Mouse (Mus musculus): Measurements from ENCODE around the gene Ubac2. TPM values are rescaled to one million over a fixed set of nuclear protein-coding genes. Genes with fewer than 3 reads are reported as not detected.

The Ubac2 gene
- polyA plus RNA-seq, 1 experiment from 2014 or later: 66.3 TPM

DNA sequence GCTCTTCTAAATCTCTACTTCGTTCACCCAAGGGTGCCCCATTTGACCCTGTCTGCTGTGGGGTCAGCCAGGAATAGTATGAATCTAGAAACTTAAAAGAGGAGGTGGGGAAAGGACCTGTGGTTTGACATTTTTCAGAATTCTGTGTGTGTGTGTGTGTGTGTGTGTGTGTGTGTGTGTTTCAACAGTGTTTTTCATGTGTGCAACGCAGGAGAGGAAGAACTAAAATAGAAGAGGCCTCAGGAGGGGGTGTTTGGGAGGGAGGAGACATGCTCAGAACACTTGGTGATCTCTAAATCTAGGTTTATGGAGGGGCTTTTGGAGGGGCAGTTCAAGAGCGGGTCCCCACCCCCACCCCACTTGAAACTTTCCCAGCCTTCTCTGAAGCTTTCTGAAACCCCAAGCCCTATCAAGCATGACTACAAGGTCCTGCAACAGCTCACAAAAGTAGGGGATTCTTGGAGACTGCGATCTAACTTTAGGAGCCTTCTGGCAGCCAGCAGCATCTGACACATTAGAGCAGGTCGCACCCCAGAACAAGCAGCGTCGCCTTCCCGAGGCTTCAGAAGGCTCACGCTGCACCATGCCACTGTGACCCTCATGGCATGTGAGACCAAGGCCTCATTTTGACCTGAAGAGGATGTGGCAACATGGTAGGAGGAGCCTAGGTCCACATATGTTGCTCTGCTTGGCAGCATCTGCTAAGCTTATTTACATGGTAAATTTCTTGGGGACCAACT lies 174.6 kb downstream of the Ubac2 start:
- no peaks in the 10 kb centered on the region for H3K27me3 ChIP-seq (ENCODE audit: control insufficient read depth, insufficient read depth, low read length)
- no peak overlapping the region for H3K4me3 ChIP-seq (ENCODE audit: low read depth, low read length)
- no peaks in the 10 kb centered on the region for H3K4me1 ChIP-seq (replicated peaks; ENCODE audit: control insufficient read depth, insufficient read depth, low read length)
- 93% methylated on average over 9 of the region's 9 CpGs for WGBS
- DNase-seq (ENCODE audit: low spot score) (no peak), ATAC-seq (ENCODE audit: low FRiP score) (no peak)
- H3K9me3 ChIP-seq (ENCODE audit: control insufficient read depth, low read length): no peaks in the 10 kb centered on the region
- no peak overlapping the region for H3K27ac ChIP-seq (ENCODE audit: low read depth, low read length)
- H3K4me2 ChIP-seq (replicated peaks; ENCODE audit: low read depth, low read length): no peak overlapping the region
- no peaks in the 10 kb centered on the region for H3K36me3 ChIP-seq (ENCODE audit: control insufficient read depth, insufficient read depth, low read length)
- no peak overlapping the region for H3K9ac ChIP-seq (ENCODE audit: low read depth, low read length)

DNA sequence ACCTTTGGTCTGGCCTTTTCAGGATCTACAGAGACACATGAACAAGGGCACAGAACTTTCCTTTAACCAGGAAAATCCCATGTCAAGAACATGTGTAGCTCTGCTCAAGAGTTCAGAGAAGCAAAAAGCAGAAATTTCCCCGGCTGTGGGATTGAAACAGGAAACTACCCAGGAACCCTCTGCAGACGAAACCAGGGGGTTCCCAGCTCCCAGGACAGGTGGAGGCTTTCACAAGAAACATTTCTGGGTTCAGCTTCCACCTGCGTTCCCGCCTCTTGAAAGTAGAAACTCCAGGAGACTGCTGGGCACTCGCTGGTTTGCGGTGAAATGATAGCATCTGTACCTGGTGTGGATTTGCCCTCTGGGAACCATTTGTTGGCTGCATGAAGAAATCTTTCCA lies 178.5 kb downstream of the Ubac2 start:
- no peak for ATAC-seq (ENCODE audit: low FRiP score)
- H3K4me3 ChIP-seq (ENCODE audit: low read depth, low read length): no peak overlapping the region
- 83% methylated on average over 6 of the region's 6 CpGs for WGBS

DNA sequence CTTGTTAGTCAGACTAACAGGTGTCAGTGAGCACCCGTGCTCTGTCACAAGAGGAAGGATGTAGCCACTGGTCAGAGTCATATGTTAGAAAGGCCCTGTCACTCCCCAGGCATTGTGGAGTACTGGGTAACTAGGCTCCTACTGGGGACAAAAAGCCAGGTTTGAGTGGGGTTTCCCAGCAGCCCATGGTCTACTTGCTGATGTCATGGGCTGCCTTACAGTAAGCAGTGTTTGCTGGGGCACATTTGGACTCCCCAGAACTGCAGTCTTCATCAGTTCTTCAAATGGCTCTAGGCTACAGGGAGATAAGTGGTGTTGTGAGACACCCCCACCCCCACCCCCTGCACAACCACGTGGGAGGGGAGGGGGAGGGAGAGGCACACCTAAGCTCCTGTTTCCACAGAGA lies 179.5 kb downstream of the Ubac2 start:
- no peak overlapping the region for H3K4me3 ChIP-seq (ENCODE audit: low read depth, low read length)
- ATAC-seq (ENCODE audit: low FRiP score): no peak
- H3K4me1 ChIP-seq (replicated peaks; ENCODE audit: control insufficient read depth, insufficient read depth, low read length): no peaks in the 10 kb centered on the region
- H3K9me3 ChIP-seq (ENCODE audit: control insufficient read depth, low read length): no peaks in the 10 kb centered on the region
- no peak for DNase-seq (ENCODE audit: low spot score)
- no peaks in the 10 kb centered on the region for H3K27me3 ChIP-seq (ENCODE audit: control insufficient read depth, insufficient read depth, low read length)
- no peak overlapping the region for H3K27ac ChIP-seq (ENCODE audit: low read depth, low read length)
- no peaks in the 10 kb centered on the region for H3K36me3 ChIP-seq (ENCODE audit: control insufficient read depth, insufficient read depth, low read length)
- no peak overlapping the region for H3K4me2 ChIP-seq (replicated peaks; ENCODE audit: low read depth, low read length)
- H3K9ac ChIP-seq (ENCODE audit: low read depth, low read length): no peak overlapping the region
- WGBS: 31% methylated on average over 2 of the region's 2 CpGs

More for the DNA sequence above, 178.5 kb downstream of the Ubac2 start:
- Histone ChIP-seq H3K4me1 (replicated peaks; ENCODE audit: control insufficient read depth, insufficient read depth, low read length) (no peaks in the 10 kb centered on the region), H3K27ac (ENCODE audit: low read depth, low read length) (no peak overlapping the region), H3K9me3 (ENCODE audit: control insufficient read depth, low read length) (no peaks in the 10 kb centered on the region), H3K36me3 (ENCODE audit: control insufficient read depth, insufficient read depth, low read length) (no peaks in the 10 kb centered on the region), H3K27me3 (ENCODE audit: control insufficient read depth, insufficient read depth, low read length) (no peaks in the 10 kb centered on the region), H3K4me2 (replicated peaks; ENCODE audit: low read depth, low read length) (no peak overlapping the region), H3K9ac (ENCODE audit: low read depth, low read length) (no peak overlapping the region)
- DNase-seq (ENCODE audit: low spot score): no peak

DNA sequence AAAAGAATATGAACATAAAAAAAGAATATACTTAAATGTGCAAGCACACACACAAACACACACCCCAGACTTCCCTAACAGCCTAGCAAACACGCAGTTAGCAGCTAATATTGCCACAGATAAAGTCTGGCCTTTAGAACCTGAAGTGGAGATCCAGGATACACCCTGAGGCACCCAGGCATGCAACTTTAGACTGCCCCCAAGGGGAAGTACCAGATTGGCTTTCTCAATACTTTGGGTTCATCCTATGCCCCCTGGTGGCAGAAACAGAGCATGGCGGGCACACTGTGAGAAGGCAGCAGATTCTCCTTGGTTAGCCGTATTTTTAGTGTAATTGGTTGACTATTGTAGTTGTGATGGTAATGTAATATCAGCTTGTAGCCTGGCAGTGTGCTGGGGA lies 182.2 kb downstream of the Ubac2 start:
- Histone ChIP-seq H3K36me3 (ENCODE audit: control insufficient read depth, insufficient read depth, low read length) (no peaks in the 10 kb centered on the region), H3K27ac (ENCODE audit: low read depth, low read length) (no peak overlapping the region), H3K9me3 (ENCODE audit: control insufficient read depth, low read length) (no peaks in the 10 kb centered on the region), H3K4me1 (replicated peaks; ENCODE audit: control insufficient read depth, insufficient read depth, low read length) (no peaks in the 10 kb centered on the region), H3K4me2 (replicated peaks; ENCODE audit: low read depth, low read length) (no peak overlapping the region), H3K9ac (ENCODE audit: low read depth, low read length) (no peak overlapping the region), H3K4me3 (ENCODE audit: low read depth, low read length) (no peak overlapping the region), H3K27me3 (ENCODE audit: control insufficient read depth, insufficient read depth, low read length) (no peaks in the 10 kb centered on the region)
- WGBS: 19% methylated on average over 3 of the region's 3 CpGs
- peak; percentile 43 for ATAC-seq (ENCODE audit: low FRiP score)
- DNase-seq (ENCODE audit: low spot score): peak; percentile 84

DNA sequence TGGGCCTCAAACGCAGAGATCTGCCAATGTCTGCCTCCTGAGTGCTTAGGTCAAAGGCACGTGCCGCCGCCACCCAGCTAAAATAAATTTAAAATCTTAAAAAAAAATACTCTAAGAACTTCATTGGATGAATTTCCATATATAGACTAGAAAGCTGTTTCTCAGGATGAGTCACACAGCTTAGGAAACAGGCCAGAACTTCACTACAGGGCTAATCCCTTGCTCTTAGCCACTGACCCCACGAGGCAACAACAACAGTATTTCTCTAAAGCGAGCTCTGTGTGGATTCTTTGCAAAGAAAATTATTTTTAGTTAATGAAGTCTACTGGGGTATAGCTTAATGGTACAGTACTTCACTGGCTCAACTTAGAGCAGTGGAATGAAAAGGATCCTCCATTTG lies 183.0 kb downstream of the Ubac2 start:
- H3K9ac ChIP-seq (ENCODE audit: low read depth, low read length): no peak overlapping the region
- no peak for DNase-seq (ENCODE audit: low spot score)
- WGBS: 91% methylated on average over 6 of the region's 6 CpGs

DNA sequence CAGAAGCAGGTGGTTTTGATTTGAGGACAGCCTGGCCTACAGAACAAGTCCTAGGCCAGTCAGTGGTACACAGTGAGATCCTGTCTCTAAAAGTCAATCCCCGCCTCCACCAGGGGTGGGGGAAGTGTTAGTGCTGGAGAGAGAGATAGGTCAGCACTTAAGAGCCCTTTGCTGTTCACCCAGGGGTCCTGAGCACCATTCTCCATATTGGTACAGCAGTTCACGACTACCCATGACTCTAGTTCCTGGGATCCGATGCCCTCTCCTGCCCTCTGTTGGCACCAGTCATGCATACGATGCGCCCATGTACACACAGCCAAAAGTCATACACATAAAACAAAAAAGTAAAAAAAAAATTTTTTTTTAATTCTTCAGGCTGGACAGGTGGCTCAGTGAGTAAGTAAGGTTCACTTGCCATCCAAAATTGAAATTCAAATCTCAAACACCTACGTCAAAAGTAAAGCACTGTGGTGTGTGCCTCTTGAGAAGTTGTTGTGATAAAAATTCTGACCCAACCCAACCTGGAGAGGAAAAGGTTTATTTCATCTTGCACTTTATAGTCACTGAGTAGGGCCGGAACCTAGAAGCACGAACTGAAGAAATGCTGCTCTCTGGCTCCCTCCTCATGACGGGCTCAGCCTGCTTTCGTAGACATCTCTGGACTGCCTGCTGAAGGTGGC lies 184.1 kb downstream of the Ubac2 start:
- Histone ChIP-seq H3K4me2 (replicated peaks; ENCODE audit: low read depth, low read length) (no peak overlapping the region), H3K9me3 (ENCODE audit: control insufficient read depth, low read length) (no peaks in the 10 kb centered on the region), H3K27ac (ENCODE audit: low read depth, low read length) (no peak overlapping the region), H3K27me3 (ENCODE audit: control insufficient read depth, insufficient read depth, low read length) (no peaks in the 10 kb centered on the region), H3K4me1 (replicated peaks; ENCODE audit: control insufficient read depth, insufficient read depth, low read length) (no peaks in the 10 kb centered on the region), H3K36me3 (ENCODE audit: control insufficient read depth, insufficient read depth, low read length) (no peaks in the 10 kb centered on the region), H3K4me3 (ENCODE audit: low read depth, low read length) (no peak overlapping the region), H3K9ac (ENCODE audit: low read depth, low read length) (no peak overlapping the region)
- WGBS: 83% methylated on average over 10 of the region's 10 CpGs
- ATAC-seq (ENCODE audit: low FRiP score) (no peak), DNase-seq (ENCODE audit: low spot score) (no peak)

More for the DNA sequence above, 183.0 kb downstream of the Ubac2 start:
- Histone ChIP-seq H3K9me3 (ENCODE audit: control insufficient read depth, low read length) (no peaks in the 10 kb centered on the region), H3K36me3 (ENCODE audit: control insufficient read depth, insufficient read depth, low read length) (no peaks in the 10 kb centered on the region), H3K27ac (ENCODE audit: low read depth, low read length) (no peak overlapping the region), H3K27me3 (ENCODE audit: control insufficient read depth, insufficient read depth, low read length) (no peaks in the 10 kb centered on the region), H3K4me3 (ENCODE audit: low read depth, low read length) (no peak overlapping the region), H3K4me1 (replicated peaks; ENCODE audit: control insufficient read depth, insufficient read depth, low read length) (no peaks in the 10 kb centered on the region), H3K4me2 (replicated peaks; ENCODE audit: low read depth, low read length) (no peak overlapping the region)
- no peak for ATAC-seq (ENCODE audit: low FRiP score)

DNA sequence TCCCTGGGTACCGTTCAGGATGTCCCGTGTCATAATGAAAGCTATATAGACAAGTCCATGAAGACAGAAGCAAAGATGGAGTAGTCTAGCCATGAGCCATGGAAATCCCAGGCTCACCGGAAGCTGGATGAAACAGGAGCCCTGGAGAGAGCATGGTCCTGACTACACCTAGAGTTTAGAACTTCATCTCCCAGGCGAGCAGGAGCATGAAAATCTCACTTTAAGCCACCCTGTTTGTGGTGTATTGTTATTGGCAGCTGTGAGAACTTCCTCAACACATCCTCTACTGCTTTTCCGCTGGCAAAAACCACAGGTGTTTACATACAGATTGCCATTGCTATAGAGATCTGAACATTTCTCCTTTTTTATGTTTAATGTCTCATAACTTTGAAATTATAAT lies 185.2 kb downstream of the Ubac2 start:
- DNase-seq (ENCODE audit: low spot score) (no peak), ATAC-seq (ENCODE audit: low FRiP score) (no peak)
- H3K4me3 ChIP-seq (ENCODE audit: low read depth, low read length): no peak overlapping the region
- 80% methylated on average over 5 of the region's 5 CpGs for WGBS
- H3K36me3 ChIP-seq (ENCODE audit: control insufficient read depth, insufficient read depth, low read length): no peaks in the 10 kb centered on the region
- H3K4me2 ChIP-seq (replicated peaks; ENCODE audit: low read depth, low read length): no peak overlapping the region
- H3K27ac ChIP-seq (ENCODE audit: low read depth, low read length): no peak overlapping the region
- no peak overlapping the region for H3K9ac ChIP-seq (ENCODE audit: low read depth, low read length)
- H3K27me3 ChIP-seq (ENCODE audit: control insufficient read depth, insufficient read depth, low read length): no peaks in the 10 kb centered on the region
- no peaks in the 10 kb centered on the region for H3K4me1 ChIP-seq (replicated peaks; ENCODE audit: control insufficient read depth, insufficient read depth, low read length)
- no peaks in the 10 kb centered on the region for H3K9me3 ChIP-seq (ENCODE audit: control insufficient read depth, low read length)

DNA sequence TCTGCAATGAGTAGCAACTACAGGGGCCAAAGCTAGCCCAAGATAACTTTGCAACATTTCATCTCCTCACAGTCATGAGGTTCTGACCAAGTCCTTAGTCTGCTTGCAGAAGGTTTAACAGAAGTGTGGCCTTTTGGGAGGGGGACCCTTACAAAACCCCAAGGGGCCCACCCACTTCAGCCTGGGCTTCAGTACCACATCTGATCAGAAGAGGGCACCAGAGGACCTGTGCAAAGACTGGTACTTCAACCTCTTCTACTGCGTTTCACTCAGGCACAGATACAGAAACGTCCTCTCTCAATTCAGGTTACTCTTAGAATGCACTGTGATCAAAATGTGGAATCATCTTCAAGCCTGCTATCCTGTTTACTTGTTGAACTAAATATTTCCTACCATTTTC lies 186.1 kb downstream of the Ubac2 start:
- no peak overlapping the region for H3K9ac ChIP-seq (ENCODE audit: low read depth, low read length)
- H3K36me3 ChIP-seq (ENCODE audit: control insufficient read depth, insufficient read depth, low read length): no peaks in the 10 kb centered on the region
- no peaks in the 10 kb centered on the region for H3K4me1 ChIP-seq (replicated peaks; ENCODE audit: control insufficient read depth, insufficient read depth, low read length)
- no peak overlapping the region for H3K27ac ChIP-seq (ENCODE audit: low read depth, low read length)
- no peak for ATAC-seq (ENCODE audit: low FRiP score)
- WGBS: 11% methylated on average over 2 of the region's 2 CpGs
- DNase-seq (ENCODE audit: low spot score): peak; percentile 76
- H3K4me2 ChIP-seq (replicated peaks; ENCODE audit: low read depth, low read length): no peak overlapping the region
- no peaks in the 10 kb centered on the region for H3K9me3 ChIP-seq (ENCODE audit: control insufficient read depth, low read length)
- no peak overlapping the region for H3K4me3 ChIP-seq (ENCODE audit: low read depth, low read length)
- H3K27me3 ChIP-seq (ENCODE audit: control insufficient read depth, insufficient read depth, low read length): no peaks in the 10 kb centered on the region

DNA sequence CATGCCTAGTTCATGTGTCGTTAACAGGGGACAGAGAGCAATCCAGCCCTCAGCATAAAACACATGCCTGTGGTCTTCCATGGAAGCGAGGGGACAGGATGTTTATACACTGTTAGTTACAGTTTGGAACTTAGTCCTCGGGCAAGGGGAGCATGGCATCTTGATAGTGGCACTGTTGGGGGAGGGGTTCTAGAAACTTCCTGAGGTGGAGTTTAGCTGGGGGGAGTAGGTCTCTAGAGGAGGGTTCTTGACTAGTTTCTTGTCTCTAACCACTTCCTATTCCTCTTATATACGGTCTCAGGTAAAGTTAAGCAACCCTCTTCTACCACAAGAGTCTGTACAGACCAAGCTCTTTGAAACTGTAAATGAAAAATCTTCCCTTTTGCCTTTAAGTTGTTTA lies 187.8 kb downstream of the Ubac2 start:
- no peaks in the 10 kb centered on the region for H3K27me3 ChIP-seq (ENCODE audit: control insufficient read depth, insufficient read depth, low read length)
- H3K9me3 ChIP-seq (ENCODE audit: control insufficient read depth, low read length): no peaks in the 10 kb centered on the region
- WGBS: 82% methylated on average over 4 of the region's 4 CpGs
- DNase-seq (ENCODE audit: low spot score): no peak
- no peak overlapping the region for H3K27ac ChIP-seq (ENCODE audit: low read depth, low read length)
- H3K36me3 ChIP-seq (ENCODE audit: control insufficient read depth, insufficient read depth, low read length): no peaks in the 10 kb centered on the region
- no peak for ATAC-seq (ENCODE audit: low FRiP score)
- no peak overlapping the region for H3K4me3 ChIP-seq (ENCODE audit: low read depth, low read length)
- no peaks in the 10 kb centered on the region for H3K4me1 ChIP-seq (replicated peaks; ENCODE audit: control insufficient read depth, insufficient read depth, low read length)
- H3K9ac ChIP-seq (ENCODE audit: low read depth, low read length): no peak overlapping the region
- no peak overlapping the region for H3K4me2 ChIP-seq (replicated peaks; ENCODE audit: low read depth, low read length)

All from hindbrain, embryonic 11.5 days (tissue).